Mouse (Mus musculus) olfactory bulb, adult 2 months (tissue): Measurements from ENCODE around the gene Mcrip2.

ENCODE experiments used
- CTCF ChIP-seq: fragments of 200-500 bp; IDR thresholded peaks from 2 replicates; pipeline ENCODE4 v1.5.1; 2012; ENCODE audit warnings: low read depth, mild to moderate bottlenecking, low read length, moderate library complexity; ENCODE audit not compliant: insufficient read depth
- POLR2A ChIP-seq: fragments of 200-500 bp; IDR thresholded peaks from 2 replicates; pipeline ENCODE4 v1.6.1; 2012; ENCODE audit warnings: mild to moderate bottlenecking, low read depth, low read length, moderate library complexity; ENCODE audit not compliant: insufficient read depth

DNA sequence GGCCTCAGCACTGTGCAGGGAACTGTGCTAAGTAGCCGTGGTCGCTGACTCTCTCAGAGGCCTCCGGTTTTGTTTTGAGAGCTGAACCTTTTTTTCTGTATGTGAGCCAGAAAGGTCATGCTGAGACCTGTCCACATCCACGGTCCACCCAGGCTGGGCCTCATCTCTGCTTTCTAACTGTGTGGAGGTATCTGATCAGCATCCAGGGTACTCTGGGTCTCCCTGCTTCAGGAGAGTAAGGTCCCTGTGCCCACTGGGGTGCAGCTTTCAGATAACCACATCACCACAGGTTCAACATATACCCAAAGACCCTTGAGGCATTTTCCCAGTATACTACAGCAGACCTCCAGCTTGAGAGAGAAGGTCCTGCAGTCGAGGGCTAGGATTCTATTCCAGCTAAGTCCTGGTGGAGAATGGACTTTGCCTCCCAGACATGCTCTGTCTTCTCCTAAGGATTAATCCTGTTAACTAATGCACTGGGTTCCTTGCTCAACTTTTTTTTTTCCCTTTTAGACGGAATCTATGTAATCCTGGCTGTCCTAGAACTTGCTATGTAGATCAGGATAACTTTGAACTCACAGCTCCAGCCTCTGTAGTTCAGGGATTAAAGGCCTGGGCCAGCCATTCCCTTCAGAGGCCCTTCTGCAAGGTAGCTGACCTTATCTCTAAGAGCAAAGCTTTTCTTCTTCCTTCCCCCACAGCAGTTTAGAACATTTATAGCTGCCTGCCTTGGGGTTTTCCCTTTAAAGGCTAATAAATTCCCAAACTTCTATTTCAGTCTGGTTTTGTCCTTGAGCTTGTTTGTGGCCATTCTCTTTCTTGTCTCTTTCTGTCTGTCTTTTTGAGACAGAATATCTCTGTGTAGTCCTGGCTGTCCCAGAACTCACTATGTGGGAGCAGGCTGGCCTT, 6.6 kb downstream of the Mcrip2 start:
- no peak for TF ChIP-seq CTCF
- no peak for TF ChIP-seq POLR2A
